In genomic region chr1:46888324-46888723, GRCm38 (mm10) we compare ENCODE assay signal across 17 mouse cellular contexts. TPM values are rescaled to one million over a fixed set of nuclear protein-coding genes. Genes with fewer than 3 reads are reported as not detected.
A peak's percentile ranks its signal among the peaks of the same experiment; 100 is the strongest.
DNase-seq lines count a peak whose midpoint lies in the region; ATAC-seq lines count a peak whose summit lies in the region.
"Had no signal": no experiment of that assay in that cellular context is flagged by ENCODE, and none has a peak within 500 bp of the region (broad histone marks: within the 10 kb centered on the region; RNA-seq: fewer than 3 reads in every experiment).

No protein-coding gene starts in this region.

- peak overlapping the region; percentile 52 for H3K4me2 ChIP-seq in heart, embryonic 13.5 days
- H3K4me2 ChIP-seq in intestine, embryonic 15.5 days (replicated peaks), result no peak overlapping the region
- H3K4me2 ChIP-seq in stomach, embryonic 15.5 days, result peak overlapping the region; percentile 29; the same call in 1 of the 2 replicates
- H3K4me2 ChIP-seq: forebrain, embryonic 15.5 days; neural tube, embryonic 12.5 days had no signal

- H3K9me3 ChIP-seq in heart, embryonic 13.5 days, result no peaks in the 10 kb centered on the region
- H3K9me3 ChIP-seq in intestine, embryonic 15.5 days, result no peaks in the 10 kb centered on the region
- H3K9me3 ChIP-seq in stomach, embryonic 15.5 days, result no peaks in the 10 kb centered on the region
- H3K9me3 ChIP-seq: forebrain, embryonic 15.5 days; neural tube, embryonic 12.5 days had no signal

- H3K9ac ChIP-seq in heart, embryonic 13.5 days, result no peak overlapping the region
- H3K9ac ChIP-seq in intestine, embryonic 15.5 days, result no peak overlapping the region
- no peak overlapping the region for H3K9ac ChIP-seq in stomach, embryonic 15.5 days
- H3K9ac ChIP-seq: forebrain, embryonic 15.5 days; neural tube, embryonic 12.5 days had no signal

- no peaks in the 10 kb centered on the region for H3K27me3 ChIP-seq in heart, embryonic 13.5 days (replicated peaks)
- no peaks in the 10 kb centered on the region for H3K27me3 ChIP-seq in intestine, embryonic 15.5 days (replicated peaks)
- no peaks in the 10 kb centered on the region for H3K27me3 ChIP-seq in stomach, embryonic 15.5 days (replicated peaks)
- H3K27me3 ChIP-seq: forebrain, embryonic 15.5 days; neural tube, embryonic 12.5 days had no signal

- no peak overlapping the region for H3K4me3 ChIP-seq in heart, embryonic 13.5 days
- no peak overlapping the region for H3K4me3 ChIP-seq in intestine, embryonic 15.5 days (replicated peaks)
- no peak overlapping the region for H3K4me3 ChIP-seq in stomach, embryonic 15.5 days (replicated peaks)
- H3K4me3 ChIP-seq: erythroblast, embryonic 14.5 days; forebrain, embryonic 15.5 days; left cerebral cortex, adult 2 months; neural tube, embryonic 12.5 days had no signal

- ATAC-seq in heart, embryonic 13.5 days (ENCODE audit: extremely low read depth, insufficient number of reproducible peaks, low FRiP score, low TSS enrichment), result no peak
- peak; percentile 54 for ATAC-seq in intestine, embryonic 15.5 days
- peak; percentile 45 for ATAC-seq in stomach, embryonic 15.5 days (ENCODE audit: insufficient read depth, low FRiP score, low read depth)
- ATAC-seq: activated CD4-positive, CD25-positive, alpha-beta regulatory T cell, adult 4 months; forebrain, embryonic 15.5 days; hindbrain, embryonic 16.5 days had no signal

- no peaks in the 10 kb centered on the region for H3K36me3 ChIP-seq in heart, embryonic 13.5 days
- H3K36me3 ChIP-seq in intestine, embryonic 15.5 days, result no peaks in the 10 kb centered on the region
- no peaks in the 10 kb centered on the region for H3K36me3 ChIP-seq in stomach, embryonic 15.5 days
- H3K36me3 ChIP-seq: forebrain, embryonic 15.5 days; neural tube, embryonic 12.5 days had no signal

- intact Hi-C loops in heart, postnatal 14 days (cut with DNase I), result no loop called here

- H3K4me1 ChIP-seq in heart, embryonic 13.5 days, result peaks cover 36% of the 10 kb centered on the region
- H3K4me1 ChIP-seq in intestine, embryonic 15.5 days (replicated peaks), result 0 out of 2 replicates have a peak, but pooled peaks cover 3% of the 10 kb centered on the region
- H3K4me1 ChIP-seq in stomach, embryonic 15.5 days, result peaks cover 5% of the 10 kb centered on the region; the same call in 1 of the 2 replicates
- H3K4me1 ChIP-seq: forebrain, embryonic 15.5 days; neural tube, embryonic 12.5 days had no signal

- peak overlapping the region; percentile 62 for H3K27ac ChIP-seq in heart, embryonic 13.5 days (replicated peaks)
- no peak overlapping the region for H3K27ac ChIP-seq in intestine, embryonic 15.5 days
- H3K27ac ChIP-seq in stomach, embryonic 15.5 days, result peak overlapping the region; percentile 82
- H3K27ac ChIP-seq: forebrain, embryonic 15.5 days; left cerebral cortex, adult 2 months; neural tube, embryonic 12.5 days had no signal

- WGBS in heart, embryonic 13.5 days, result 8% methylated on average over 2 of the region's 2 CpGs
- WGBS in intestine, embryonic 15.5 days, result 12% methylated on average over 2 of the region's 2 CpGs
- 14% methylated on average over 2 of the region's 2 CpGs for WGBS in stomach, embryonic 15.5 days

- no peak for DNase-seq in heart, postnatal 14 days
- DNase-seq in embryo, embryonic 11 days, result peak; percentile 29
- DNase-seq in adrenal gland, postnatal 10 days, result no peak
- no peak for DNase-seq in thymus, postnatal 14 days
- DNase-seq: cerebellum, adult 11 months; cerebellum, postnatal 36 days; kidney, adult 9 months; thymus, postnatal 25 days had no signal

RNA-seq across cellular contexts. Expression of gene Slc39a10, which starts 4.3 kb away (rescaled TPM):
- 24.6 and 25.8 TPM in 2 replicates for polyA plus RNA-seq in heart, embryonic 13.5 days (2015; fragmentation: Nextera tagmentation; extraction: Ambion mirVana)
- total RNA-seq in heart, postnatal 14 days (2021), result 10 to 100 TPM; 14.0 to 15.1 TPM
- 21.1 and 28.8 TPM in 2 replicates for polyA plus RNA-seq in intestine, embryonic 15.5 days (2015; fragmentation: Nextera tagmentation; extraction: Ambion mirVana)
- 41.5 and 44.4 TPM in 2 replicates for polyA plus RNA-seq in stomach, embryonic 15.5 days (2015; fragmentation: Nextera tagmentation; extraction: Ambion mirVana)
- 10 to 100 TPM; 16.7 to 19.4 TPM for total RNA-seq in adrenal gland, postnatal 10 days (2021)
